Mouse (Mus musculus) monocyte, adult 5-6 weeks (primary cell): ENCODE data around the gene Vac14. TPM values are rescaled to one million over a fixed set of nuclear protein-coding genes. Genes with fewer than 3 reads are reported as not detected.
"Not testable (repeated sequence)": the region's sequence is repeated elsewhere in the genome, so short reads cannot be mapped to it uniquely, and the experiment has no call there.

Experiments
- ATAC-seq: fragments of 153-309, 156-312 bp; replicated peaks from 2 replicates; pipeline ENCODE4 v1.8.0; 2017; ENCODE audit warnings: mild to moderate bottlenecking; ENCODE audit not compliant: low TSS enrichment, insufficient number of reproducible peaks, severe bottlenecking, poor library complexity, low FRiP score
- total RNA-seq: library from RNA; stranded (forward); fragments of 200-1000, 200-491, 200-594 nt; gene quantifications from 3 replicates; pipeline ENCODE4 v1.2.3, GENCODE M21; 2017

Vac14 gene
- total RNA-seq, 1 experiment from 2014 or later = 19.3 TPM

- no peak for ATAC-seq
Observed at GRCm38 (mm10) chr8:110644901-110645300, 26.5 kb downstream of the Vac14 start.

- no peak for ATAC-seq
Observed at GRCm38 (mm10) chr8:110645340-110645739, 27.0 kb downstream of the Vac14 start.

DNA sequence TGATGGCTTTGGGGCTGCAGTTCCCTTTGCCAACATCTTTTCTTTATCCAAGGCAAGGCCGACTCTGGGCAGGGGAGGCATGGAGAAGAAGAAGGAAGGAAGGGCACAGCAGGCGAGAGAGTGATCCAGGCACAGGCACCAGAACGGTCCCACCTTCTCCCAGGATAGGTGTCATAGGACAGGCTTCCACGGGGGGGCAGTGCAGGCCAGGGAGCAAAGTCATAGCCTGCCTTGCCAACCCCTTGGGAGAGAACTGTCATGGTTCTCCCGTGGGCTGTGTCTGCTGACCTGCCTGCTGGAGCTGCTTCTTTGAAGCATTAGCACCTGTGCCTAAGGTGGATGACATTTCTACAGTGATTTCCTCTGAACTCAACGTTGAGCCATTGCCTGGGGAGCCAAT, 27.7 kb downstream of the Vac14 start:
- no peak for ATAC-seq

DNA sequence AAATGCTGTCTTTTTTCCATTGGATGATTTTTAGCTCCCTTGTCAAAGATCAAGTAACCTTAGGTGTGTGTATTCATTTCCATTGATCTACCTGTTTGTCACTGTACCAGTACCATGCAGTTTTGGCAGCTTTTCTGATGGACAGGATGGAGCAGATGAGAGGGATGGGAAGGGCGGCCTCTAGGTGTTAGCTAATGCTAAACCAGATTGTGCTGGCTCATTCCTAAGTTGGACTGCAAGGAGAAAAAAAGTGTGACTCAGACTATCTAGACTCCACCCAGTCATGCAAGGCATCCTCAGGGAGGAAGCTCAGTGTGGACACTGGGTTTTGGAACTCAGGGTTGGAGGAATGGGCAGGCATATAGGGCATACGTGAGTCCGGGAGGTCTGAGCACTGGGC, 30.2 kb downstream of the Vac14 start:
- ATAC-seq = no peak

- ATAC-seq = no peak
Observed at GRCm38 (mm10) chr8:110649286-110649685, 30.9 kb downstream of the Vac14 start.

DNA sequence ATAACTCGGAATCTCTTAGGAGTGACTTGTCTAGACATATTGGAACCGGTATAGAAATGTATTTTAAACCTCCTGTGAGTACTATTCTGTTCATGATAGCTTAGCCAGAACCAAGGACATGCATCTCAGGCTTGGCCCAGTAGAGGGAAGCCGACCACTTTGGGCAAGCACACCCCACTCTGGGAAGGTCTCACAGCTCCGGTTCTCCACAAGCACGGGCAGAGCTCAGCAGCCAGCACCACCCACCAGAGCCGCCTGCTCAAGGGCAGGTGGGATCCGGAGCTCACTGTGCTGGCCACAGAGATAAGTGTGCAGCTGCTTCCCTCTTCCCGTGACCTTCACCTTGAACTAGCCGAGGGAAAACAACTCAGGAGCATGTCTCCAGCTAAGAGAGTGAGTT, 32.5 kb downstream of the Vac14 start:
- ATAC-seq = no peak

DNA sequence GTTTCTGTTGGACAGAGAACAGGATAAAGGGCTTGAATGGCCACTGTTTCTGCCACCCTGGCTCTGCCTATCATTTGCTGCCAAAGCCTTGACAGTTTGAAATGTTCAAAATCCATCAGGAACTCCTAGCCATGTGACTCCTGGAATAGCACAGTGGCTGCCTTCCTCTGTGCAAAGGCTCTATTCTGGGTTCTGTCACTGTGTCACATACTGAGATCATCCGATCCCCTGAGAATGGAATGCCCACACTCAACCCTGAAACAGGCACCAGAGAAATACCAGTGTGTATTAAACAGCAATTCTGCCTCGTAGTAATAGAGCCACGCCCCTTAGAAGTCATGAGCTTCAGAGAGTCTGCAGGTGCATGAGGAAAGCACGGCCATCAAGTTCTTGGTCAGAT, 33.5 kb downstream of the Vac14 start:
- ATAC-seq = no peak

DNA sequence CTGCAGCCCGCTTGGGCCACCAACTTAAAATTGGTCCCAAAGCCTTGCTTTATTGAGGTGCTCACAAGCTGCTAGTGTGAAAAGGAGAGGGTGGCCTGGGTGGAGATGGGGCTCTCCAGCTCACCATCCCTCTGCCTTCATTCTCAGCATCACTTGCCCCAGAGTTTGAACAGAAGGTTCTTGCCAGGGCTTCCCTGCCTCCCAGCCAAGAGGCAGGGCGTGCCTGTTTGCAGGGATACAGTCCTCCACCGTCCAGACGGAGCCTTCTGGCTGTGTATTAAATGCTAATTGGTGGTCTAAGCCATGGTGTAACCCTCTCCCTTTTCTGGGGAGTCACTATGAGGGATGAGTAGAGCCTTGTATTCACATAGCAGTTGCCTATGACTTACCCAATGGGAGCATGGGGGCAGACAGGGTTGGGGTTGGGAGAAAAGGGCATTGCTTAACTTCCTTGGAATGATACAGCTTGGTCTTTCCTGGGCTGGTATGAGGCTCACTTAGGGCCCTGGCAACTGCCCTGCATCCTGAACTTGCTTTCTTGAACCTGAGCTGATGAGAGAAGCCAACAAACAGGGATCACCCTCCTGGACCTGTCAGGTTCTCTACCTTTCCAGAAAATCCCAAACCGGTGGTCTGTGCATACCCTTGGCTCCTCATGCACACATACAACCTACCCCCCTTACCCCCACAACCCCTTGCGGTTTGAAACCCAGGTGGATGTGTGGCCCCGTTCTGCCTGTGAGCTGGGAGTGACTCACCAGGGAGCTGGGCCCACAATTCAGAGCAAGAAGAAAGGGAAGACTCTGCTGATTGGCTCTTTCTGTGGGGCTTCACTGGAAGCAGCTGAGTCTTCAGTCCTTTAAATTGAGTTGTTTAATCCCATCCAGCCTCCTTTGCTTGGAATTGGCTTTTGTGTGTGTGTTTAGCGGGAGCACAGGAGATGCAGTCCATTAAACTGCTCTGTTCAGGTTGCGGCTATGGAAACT, 36.0 kb downstream of the Vac14 start:
- no peak for ATAC-seq

DNA sequence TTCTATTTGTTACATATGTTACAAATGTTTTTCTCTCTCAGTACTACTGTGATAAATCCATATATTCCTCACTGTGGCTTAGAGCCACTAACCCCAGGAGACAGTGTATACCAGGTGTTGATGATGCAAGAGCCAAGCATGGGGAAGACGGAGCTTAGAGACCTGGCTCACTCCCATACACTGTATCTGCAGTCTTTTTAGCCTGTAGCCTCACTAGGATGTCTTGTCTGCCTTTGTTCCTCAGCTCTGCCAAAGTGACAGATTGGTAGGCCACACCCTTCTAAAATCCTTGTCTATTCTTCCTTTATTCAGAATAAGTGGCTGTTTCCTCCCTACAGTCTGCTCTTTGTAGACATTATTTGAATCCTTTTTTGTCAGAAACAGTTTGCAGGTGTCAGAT, 37.4 kb downstream of the Vac14 start:
- ATAC-seq = no peak

DNA sequence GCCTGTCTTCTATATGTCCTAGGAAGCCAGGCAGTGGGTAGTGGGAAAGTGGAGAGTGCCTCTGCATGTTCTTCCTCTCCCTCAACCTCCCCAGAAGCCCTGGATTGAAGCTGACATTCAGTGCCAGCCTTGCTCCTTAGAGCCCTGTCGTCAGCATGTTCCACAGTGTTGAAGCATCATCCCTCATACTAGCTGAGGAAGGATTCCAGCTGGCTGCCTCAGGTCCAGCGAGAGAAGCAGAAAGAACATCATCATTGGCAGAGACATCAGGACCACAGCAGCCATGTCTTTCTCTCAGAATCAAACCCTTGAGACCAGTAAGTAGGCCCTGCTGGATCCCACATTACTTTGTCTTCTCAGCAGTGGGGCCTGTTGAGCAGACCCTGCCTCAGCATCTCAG, 39.3 kb downstream of the Vac14 start:
- no peak for ATAC-seq

GRCm38 (mm10) chr8:110660121-110660520, 41.7 kb downstream of the Vac14 start:
- ATAC-seq = no peak

GRCm38 (mm10) chr8:110662545-110662944, 44.2 kb downstream of the Vac14 start:
- ATAC-seq = no peak

DNA sequence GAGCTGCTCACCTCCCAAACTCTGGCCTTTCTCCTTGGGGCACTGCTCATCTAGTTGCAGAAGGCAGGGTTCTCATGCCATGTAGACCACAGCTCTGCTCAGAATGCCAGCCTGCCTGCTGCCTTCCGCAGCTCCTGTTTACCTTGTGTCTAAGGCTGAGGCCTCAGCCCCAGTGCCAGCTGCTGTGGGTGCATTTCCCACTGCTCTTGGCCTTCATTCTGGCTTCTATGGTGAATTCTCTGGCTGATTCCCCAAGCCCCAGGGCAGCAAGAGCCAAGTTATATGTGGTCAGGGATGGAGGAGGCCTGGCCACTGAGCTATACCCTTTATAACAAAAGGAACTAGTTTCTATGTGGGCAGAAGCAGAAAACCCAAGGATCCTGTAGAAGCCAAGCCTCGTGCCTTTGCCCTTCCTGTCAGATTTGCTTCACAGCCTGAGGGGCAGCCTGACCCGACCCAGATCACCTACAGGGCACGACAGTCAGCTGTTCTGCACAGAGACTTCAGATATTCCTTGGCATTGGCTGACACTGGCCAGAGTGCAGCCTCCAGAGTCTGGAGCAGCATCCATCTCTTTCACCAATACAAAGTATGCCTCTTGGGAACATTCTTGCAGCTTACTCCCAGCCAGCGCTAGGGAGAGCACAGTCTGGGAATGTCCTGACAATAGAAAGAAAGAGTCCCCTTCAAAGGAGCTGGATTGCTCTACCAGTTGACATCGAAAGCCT, 44.8 kb downstream of the Vac14 start:
- ATAC-seq = no peak

DNA sequence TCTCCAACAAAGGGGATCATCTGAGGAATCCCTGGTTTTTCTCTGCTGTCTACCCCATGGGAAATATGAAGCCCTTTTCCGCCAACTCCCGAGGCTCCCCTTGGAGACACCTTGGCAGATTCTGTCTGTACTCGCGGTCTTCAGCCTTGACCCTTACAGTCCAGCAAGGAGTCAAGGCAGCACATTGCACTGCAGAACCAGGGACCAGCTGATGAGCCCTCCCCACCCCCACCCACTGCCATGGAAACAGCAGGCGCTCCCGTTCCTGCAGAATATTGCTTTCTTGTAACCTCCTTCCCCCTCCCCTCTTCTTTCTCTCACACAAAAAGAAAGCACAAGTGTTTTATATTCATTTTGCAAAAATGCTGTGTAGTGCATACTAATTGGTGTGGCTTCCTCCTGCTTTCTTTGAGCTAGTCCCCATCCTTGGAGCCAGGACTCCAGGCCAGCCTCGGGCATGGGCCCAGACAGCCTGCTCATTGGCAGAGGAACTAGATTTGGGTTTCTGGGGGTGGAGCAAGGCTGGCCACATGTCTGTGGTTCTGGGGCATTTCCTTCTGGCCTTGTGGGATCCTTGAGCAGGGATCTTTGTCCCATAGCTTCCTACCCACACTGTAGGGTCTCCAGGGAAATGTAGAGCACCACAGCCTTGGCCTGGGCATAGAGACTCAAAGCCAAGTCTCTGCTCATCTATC, 46.0 kb downstream of the Vac14 start:
- ATAC-seq = no peak

- no peak for ATAC-seq
Observed at GRCm38 (mm10) chr8:110665000-110665399, 46.6 kb downstream of the Vac14 start.

GRCm38 (mm10) chr8:110667590-110668177, 49.3 kb downstream of the Vac14 start:
- not testable (repeated sequence) for ATAC-seq

DNA sequence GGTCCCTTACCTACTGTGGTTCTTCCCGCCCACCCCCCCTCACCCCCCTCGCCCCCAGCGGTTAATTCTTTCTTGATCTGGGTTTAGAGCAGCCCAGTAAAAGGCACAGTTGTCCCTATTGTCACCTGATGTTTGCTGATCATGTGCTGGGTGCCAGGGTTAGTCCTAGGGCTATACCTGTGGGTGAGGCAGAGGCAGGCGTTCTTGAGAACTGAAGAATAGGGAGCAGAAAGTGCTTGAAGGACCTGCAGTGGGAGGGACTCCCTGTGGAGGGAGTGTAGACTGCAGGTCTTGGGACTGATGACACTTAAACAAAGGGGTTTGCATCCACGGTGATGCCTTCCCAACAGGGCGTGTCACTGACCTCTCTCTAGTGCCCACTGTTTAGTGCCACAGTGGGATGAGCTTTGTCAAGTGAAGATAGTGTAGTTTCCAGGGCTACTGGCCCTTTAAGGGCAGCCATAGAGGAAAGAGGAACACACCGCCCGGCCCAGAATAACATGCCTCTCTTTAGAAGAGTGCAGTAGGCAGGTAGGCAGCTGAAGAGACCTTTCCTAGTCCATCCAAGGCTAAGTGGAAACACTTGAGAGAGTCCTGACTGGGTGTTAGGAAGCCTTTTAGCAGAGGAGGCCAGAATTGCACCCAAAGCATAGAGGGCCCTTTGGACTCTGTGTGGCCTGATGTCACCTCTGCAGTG, 51.7 kb downstream of the Vac14 start:
- ATAC-seq = no peak

DNA sequence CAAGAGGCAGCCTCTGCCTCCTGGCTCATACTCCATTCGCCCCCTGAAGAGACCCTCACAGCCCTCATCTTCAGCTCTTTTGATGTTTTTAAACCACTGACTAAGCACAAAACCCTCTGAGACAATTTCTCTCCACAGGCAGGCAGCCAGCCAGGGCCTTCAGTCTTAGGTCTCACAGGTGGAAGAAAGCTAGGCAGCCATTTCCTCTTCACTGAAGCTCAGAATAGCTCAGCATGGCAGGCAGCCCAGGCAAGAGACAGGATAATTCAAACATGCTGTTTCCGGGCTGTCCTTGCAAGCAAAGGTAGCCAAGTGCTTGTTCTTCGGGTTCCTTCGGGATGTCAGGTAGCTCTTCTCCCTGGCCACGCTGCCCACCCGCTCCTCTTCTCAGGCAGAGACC, 52.9 kb downstream of the Vac14 start:
- no peak for ATAC-seq
